Mouse (Mus musculus): Measurements from ENCODE around the gene Usp24.

GRCm38 (mm10) chr4:106335858-106336257 lies 19.8 kb downstream of the Usp24 start:
- TF ChIP-seq CTCF (IDR thresholded peaks at IDR 0.05; ENCODE audit: control insufficient read depth, insufficient read depth, insufficient read length) (no peak), MYOG (IDR thresholded peaks at IDR 0.05; ENCODE audit: control insufficient read depth, extremely low read depth, insufficient read length) (no peak)

Data from C2C12 (cell line).